Mouse (Mus musculus) MEL (cell line): ENCODE measurements around the gene Phf23. TPM values are rescaled to one million over a fixed set of nuclear protein-coding genes. Genes with fewer than 3 reads are reported as not detected.

ENCODE experiments used
- DNase-seq: peaks from one replicate; pipeline ENCODE4 v3.0.0; 2011; ENCODE audit warnings: low read depth, low spot score
- H3K27ac ChIP-seq: 2 replicates; pipeline ENCODE4 v1.5.1; 2012; ENCODE audit warnings: low read depth, mild to moderate bottlenecking, control low read depth, low read length, moderate library complexity; ENCODE audit not compliant: control insufficient read depth
- H3K27me3 ChIP-seq, 2 experiments: fragments of 150-350 bp in 1 of 2; sonication (generic) in 1 of 2; 2 replicates each; pipeline ENCODE4 v1.6.1; 2012; ENCODE audit warnings: low read length in 2 of 2, mild to moderate bottlenecking in 2 of 2, improper control_type of control experiment in 1 of 2, moderate library complexity in 1 of 2; ENCODE audit not compliant: insufficient read depth in 2 of 2, control insufficient read depth in 1 of 2
- H3K36me3 ChIP-seq, 2 experiments: 2 replicates each; pipeline ENCODE4 v1.6.1; 2012 to 2014; ENCODE audit warnings: low read length in 2 of 2, improper control_type of control experiment in 1 of 2, inconsistent platforms in 1 of 2, mild to moderate bottlenecking in 1 of 2; ENCODE audit not compliant: insufficient read depth in 2 of 2, control insufficient read depth in 1 of 2
- H3K4me1 ChIP-seq, 2 experiments: fragments of 150-350 bp in 1 of 2; sonication (generic) in 1 of 2; 2 replicates each; pipeline ENCODE4 v1.6.1; 2012; ENCODE audit warnings: low read length in 2 of 2, improper control_type of control experiment in 1 of 2, mild to moderate bottlenecking in 1 of 2; ENCODE audit not compliant: insufficient read depth in 2 of 2, control insufficient read depth in 1 of 2
- H3K4me3 ChIP-seq, 2 experiments: fragments of 150-350 bp in 1 of 2; sonication (generic) in 1 of 2; 2 replicates each; pipeline ENCODE4 v1.5.1; 2012; ENCODE audit warnings: low read depth in 2 of 2, low read length in 2 of 2, mild to moderate bottlenecking in 2 of 2, moderate library complexity in 2 of 2, control low read depth in 1 of 2, improper control_type of control experiment in 1 of 2; ENCODE audit not compliant: control insufficient read depth in 1 of 2, insufficient read depth in 1 of 2
- H3K79me2 ChIP-seq: 2 replicates; pipeline ENCODE4 v1.6.1; 2012; ENCODE audit warnings: mild to moderate bottlenecking, low read length, moderate library complexity; ENCODE audit not compliant: control insufficient read depth, poor library complexity, insufficient read depth
- H3K9ac ChIP-seq: 2 replicates; pipeline ENCODE4 v1.6.1; 2012; ENCODE audit warnings: low read depth, mild to moderate bottlenecking, control low read depth, low read length, moderate library complexity; ENCODE audit not compliant: control insufficient read depth, poor library complexity, severe bottlenecking
- H3K9me3 ChIP-seq: fragments of 150-350 bp; sonication (generic); replicated peaks from 2 replicates; pipeline ENCODE4 v1.6.1; 2012; ENCODE audit warnings: mild to moderate bottlenecking, low read length, improper control_type of control experiment, moderate library complexity; ENCODE audit not compliant: insufficient read depth
- CHD1 ChIP-seq: IDR thresholded peaks from 2 replicates; pipeline ENCODE4 v1.6.1; 2012; ENCODE audit warnings: low read depth, mild to moderate bottlenecking, inconsistent platforms, low read length, improper control_type of control experiment
- E2F4 ChIP-seq: IDR thresholded peaks from 2 replicates; pipeline ENCODE4 v1.6.1; 2011; ENCODE audit warnings: low read depth, low read length, improper control_type of control experiment, borderline replicate concordance
- ELF1 ChIP-seq: IDR thresholded peaks from 2 replicates; pipeline ENCODE4 v1.6.1; 2014; ENCODE audit warnings: low read depth, mild to moderate bottlenecking, inconsistent platforms, low read length, improper control_type of control experiment, moderate library complexity
- EP300 ChIP-seq, 2 experiments: IDR thresholded peaks; 2 replicates each; pipeline ENCODE4 v1.6.1; 2011; ENCODE audit warnings: improper control_type of control experiment in 2 of 2, low read length in 2 of 2, low read depth in 1 of 2, mild to moderate bottlenecking in 1 of 2
- ETS1 ChIP-seq: IDR thresholded peaks from 2 replicates; pipeline ENCODE4 v1.6.1; 2012; ENCODE audit warnings: low read depth, mild to moderate bottlenecking, inconsistent platforms, low read length, improper control_type of control experiment, moderate library complexity
- GABPA ChIP-seq: IDR thresholded peaks from 2 replicates; pipeline ENCODE4 v1.6.1; 2012; ENCODE audit warnings: low read depth, mild to moderate bottlenecking, inconsistent platforms, low read length, improper control_type of control experiment, moderate library complexity
- KAT2A ChIP-seq: conservative IDR thresholded peaks from 2 replicates; pipeline ENCODE4 v1.6.1; 2012; ENCODE audit warnings: low read depth, low read length, improper control_type of control experiment, inconsistent platforms
- MAZ ChIP-seq: IDR thresholded peaks from 2 replicates; pipeline ENCODE4 v1.6.1; 2012; ENCODE audit warnings: low read depth, mild to moderate bottlenecking, inconsistent platforms, low read length, improper control_type of control experiment
- MEF2A ChIP-seq: IDR thresholded peaks from 2 replicates; pipeline ENCODE4 v1.6.1; 2014; ENCODE audit warnings: low read depth, mild to moderate bottlenecking, inconsistent platforms, low read length, improper control_type of control experiment; ENCODE audit not compliant: poor library complexity, insufficient replicate concordance, severe bottlenecking; ENCODE audit errors: extremely low read depth
- MXI1 ChIP-seq: IDR thresholded peaks from 2 replicates; pipeline ENCODE4 v1.6.1; 2011; ENCODE audit warnings: mild to moderate bottlenecking, low read depth, low read length, improper control_type of control experiment
- MYC ChIP-seq: IDR thresholded peaks from 2 replicates; pipeline ENCODE4 v1.6.1; 2011; ENCODE audit warnings: low read depth, mild to moderate bottlenecking, low read length, improper control_type of control experiment, moderate library complexity
- NRF1 ChIP-seq: IDR thresholded peaks from 2 replicates; pipeline ENCODE4 v1.6.1; 2014; ENCODE audit warnings: low read depth, mild to moderate bottlenecking, inconsistent platforms, low read length, improper control_type of control experiment, moderate library complexity; ENCODE audit not compliant: poor library complexity, insufficient read depth, severe bottlenecking
- POLR2A ChIP-seq, 2 experiments: IDR thresholded peaks; 2 replicates each; pipeline ENCODE4 v1.6.1; 2011 to 2012; ENCODE audit warnings: low read length in 2 of 2, mild to moderate bottlenecking in 2 of 2, control low read depth in 1 of 2, improper control_type of control experiment in 1 of 2, low read depth in 1 of 2, moderate library complexity in 1 of 2; ENCODE audit not compliant: control insufficient read depth in 1 of 2, insufficient read depth in 1 of 2, poor library complexity in 1 of 2
- POLR2AphosphoS2 ChIP-seq: IDR thresholded peaks from 2 replicates; pipeline ENCODE4 v1.6.1; 2011; ENCODE audit warnings: low read length, improper control_type of control experiment
- POLR2AphosphoS5 ChIP-seq: IDR thresholded peaks from 2 replicates; pipeline ENCODE4 v1.6.1; 2012; ENCODE audit warnings: low read depth, borderline replicate concordance, mild to moderate bottlenecking, inconsistent platforms, low read length, moderate library complexity, mixed read lengths
- RAD21 ChIP-seq: IDR thresholded peaks from 2 replicates; pipeline ENCODE4 v1.6.1; 2011; ENCODE audit warnings: mild to moderate bottlenecking, low read depth, low read length, improper control_type of control experiment
- RCOR1 ChIP-seq: IDR thresholded peaks from 2 replicates; pipeline ENCODE4 v1.6.1; 2012; ENCODE audit warnings: low read depth, mild to moderate bottlenecking, inconsistent platforms, low read length, improper control_type of control experiment
- SIN3A ChIP-seq: IDR thresholded peaks from 2 replicates; pipeline ENCODE4 v1.6.1; 2012; ENCODE audit warnings: low read length, improper control_type of control experiment, inconsistent platforms
- TAL1 ChIP-seq: IDR thresholded peaks from 2 replicates; pipeline ENCODE4 v1.6.1; 2012; ENCODE audit warnings: mild to moderate bottlenecking, inconsistent platforms, low read length, moderate library complexity, mixed read lengths
- TBP ChIP-seq: IDR thresholded peaks from 2 replicates; pipeline ENCODE4 v1.8.0; 2011; ENCODE audit warnings: low read depth, low read length, improper control_type of control experiment
- UBTF ChIP-seq: IDR thresholded peaks from 2 replicates; pipeline ENCODE4 v1.6.1; 2012; ENCODE audit warnings: low read depth, mild to moderate bottlenecking, inconsistent platforms, low read length, improper control_type of control experiment, moderate library complexity, borderline replicate concordance; ENCODE audit not compliant: insufficient read depth
- ZMIZ1 ChIP-seq: IDR thresholded peaks from 2 replicates; pipeline ENCODE4 v1.6.1; 2012; ENCODE audit warnings: low read depth, mild to moderate bottlenecking, inconsistent platforms, low read length, improper control_type of control experiment, moderate library complexity
- ZNF384 ChIP-seq: IDR thresholded peaks from 2 replicates; pipeline ENCODE4 v1.6.1; 2012; ENCODE audit warnings: low read depth, mild to moderate bottlenecking, inconsistent platforms, low read length, improper control_type of control experiment
- polyA plus RNA-seq, 2 experiments: library from polyadenylated mRNA; stranded (reverse) in 1 of 2; unstranded in 1 of 2; fragments of >175 nt in 1 of 2; fragments of >200 nt in 1 of 2; gene quantifications; 2 replicates each; pipeline versions ENCODE4 v1.2.1 to v1.2.4; 2012; ENCODE audit warnings: low replicate concordance in 2 of 2, low read depth in 1 of 2; ENCODE audit not compliant: insufficient read length in 2 of 2, insufficient read depth in 1 of 2, missing spikeins in 1 of 2
- total RNA-seq: library from RNA; depleted of rRNA; stranded (reverse); fragments of 300-350 nt; gene quantifications from 2 replicates; pipeline ENCODE4 v1.2.3, GENCODE M21; 2012

Phf23 gene
- total and polyA plus RNA-seq, 3 experiments, result 108 to 112 TPM; not detected in 1

GRCm38 (mm10) chr11:70021264-70022132 lies 25.9 kb downstream of the Phf23 start:
- Histone ChIP-seq H3K79me2 (peaks cover 25% of the 10 kb centered on the region), H3K4me1 (peaks cover 0 to 34% of the 10 kb centered on the region in 2 experiments; a peak in 3 of 4 replicates)
- no peak for TF ChIP-seq TBP
- peak; percentile 58 for TF ChIP-seq ELF1
- peak; percentile 89 for TF ChIP-seq MAZ
- no peak for TF ChIP-seq ZMIZ1
- peak; percentile 62; the same call in 1 of the 2 replicates for TF ChIP-seq E2F4
- TF ChIP-seq ETS1, result no peak
- TF ChIP-seq POLR2A (IDR thresholded peaks at IDR 0.05; ENCODE audit: control insufficient read depth in 1 of 2, insufficient read depth in 1 of 2, low read depth in 1 of 2, low read length in 2 of 2, poor library complexity in 1 of 2), result peak in 1 of 2 experiments; percentile 7; a peak in 1 of 4 replicates
- TF ChIP-seq MYC, result no peak
- TF ChIP-seq MXI1, result peak; percentile 82
- no peak for TF ChIP-seq POLR2AphosphoS5
- TF ChIP-seq MEF2A, result no peak
- no peak; the same call in 1 of the 2 replicates for TF ChIP-seq KAT2A
- TF ChIP-seq POLR2AphosphoS2, result no peak
- TF ChIP-seq TAL1, result no peak
- TF ChIP-seq SIN3A, result peak; percentile 89
- TF ChIP-seq CHD1, result no peak
- TF ChIP-seq ZNF384, result no peak
- TF ChIP-seq NRF1, result 0 out of 2 replicates have a peak, but pooled peaks have one; percentile 15
- TF ChIP-seq UBTF, result no peak
- no peak for TF ChIP-seq RAD21
- no peak for TF ChIP-seq EP300 (IDR thresholded peaks at IDR 0.05; ENCODE audit: low read depth in 1 of 2, low read length in 2 of 2)
- no peak for TF ChIP-seq RCOR1
- no peak for TF ChIP-seq GABPA
- TF ChIP-seq, all 39 proteins: peak for 7
- H3K9ac ChIP-seq, result 0 out of 2 replicates have a peak overlapping the region, but pooled peaks have one; percentile 12
- peak overlapping the region; percentile 41 to 53 for H3K4me3 ChIP-seq
- no peak overlapping the region for H3K27ac ChIP-seq
- H3K9me3 ChIP-seq, result no peaks in the 10 kb centered on the region
- no peaks in the 10 kb centered on the region for H3K27me3 ChIP-seq
- peaks cover 0 to 32% of the 10 kb centered on the region in 2 experiments; a peak in 2 of 4 replicates for H3K36me3 ChIP-seq
- DNase-seq, result peak; percentile 99
